8 mouse cellular contexts compared by ENCODE assay signal in genomic region chr2:71054716-71055115, GRCm38 (mm10). TPM values are rescaled to one million over a fixed set of nuclear protein-coding genes. Genes with fewer than 3 reads are reported as not detected.
DNase-seq lines count a peak whose midpoint lies in the region; ATAC-seq and TF ChIP-seq lines count a peak whose summit lies in the region.

No protein-coding gene starts in this region.

- no peaks in the 10 kb centered on the region for H3K9me3 ChIP-seq in neural tube, embryonic 13.5 days

- H3K4me1 ChIP-seq in liver, adult 2 months (ENCODE audit: control insufficient read depth, insufficient read depth, low read length): peaks cover 3% of the 10 kb centered on the region
- H3K4me1 ChIP-seq in neural tube, embryonic 13.5 days (replicated peaks): peaks cover 16% of the 10 kb centered on the region

- H3K36me3 ChIP-seq in liver, adult 2 months (ENCODE audit: control insufficient read depth, insufficient read depth, low read length): peaks cover 8% of the 10 kb centered on the region
- H3K36me3 ChIP-seq in neural tube, embryonic 13.5 days: peaks cover 16% of the 10 kb centered on the region

- H3K27ac ChIP-seq in liver, adult 2 months (replicated peaks; ENCODE audit: insufficient read depth, low read depth, low read length): no peak overlapping the region
- no peak overlapping the region for H3K27ac ChIP-seq in neural tube, embryonic 13.5 days (replicated peaks)

- H3K79me2 ChIP-seq in liver, adult 2 months (ENCODE audit: control insufficient read depth, insufficient read depth, low read length): peaks cover 5% of the 10 kb centered on the region; the same call in 1 of the 2 replicates

- ATAC-seq in neural tube, embryonic 13.5 days (ENCODE audit: low read depth): no peak

- DNase-seq in liver, adult 2 months (ENCODE audit: extremely low read depth, low read depth, low spot score): no peak
- no peak for DNase-seq in liver
- DNase-seq in c-Kit-positive CD71-positive TER-119-positive erythroid progenitor cells, embryonic 14.5 days (ENCODE audit: low spot score): peak; percentile 24
- peak; percentile 59 for DNase-seq in induced T-regulatory cell, adult 2 months (ENCODE audit: low read depth)
- no peak for DNase-seq in spleen, postnatal 14 days (ENCODE audit: low spot score in 2 of 2)
- no peak for DNase-seq in left cerebral cortex, adult 9 months (ENCODE audit: low spot score in 2 of 2)
- no peak for DNase-seq in kidney, postnatal 25 days

- H3K4me2 ChIP-seq in neural tube, embryonic 13.5 days: peak overlapping the region; percentile 75

- H3K9ac ChIP-seq in liver, adult 2 months (ENCODE audit: low read depth, low read length): peak overlapping the region; percentile 53; the same call in 1 of the 2 replicates
- peak overlapping the region; percentile 81 for H3K9ac ChIP-seq in neural tube, embryonic 13.5 days

- no peak for TF ChIP-seq POLR2A in liver, adult 2 months (IDR thresholded peaks at IDR 0.05; ENCODE audit: extremely low read depth, insufficient read depth, low read length)

- WGBS in liver, adult 2 months: 43% methylated on average over 9 of the region's 9 CpGs
- WGBS in neural tube, embryonic 13.5 days: 36% methylated on average over 9 of the region's 9 CpGs

- peak overlapping the region; percentile 71; the same call in 1 of the 2 replicates for H3K4me3 ChIP-seq in liver, adult 2 months (ENCODE audit: insufficient read depth, low read depth, low read length)
- H3K4me3 ChIP-seq in neural tube, embryonic 13.5 days: peak overlapping the region; percentile 87

- no peak for TF ChIP-seq CTCF in liver, adult 2 months (IDR thresholded peaks at IDR 0.05; ENCODE audit: low read depth, low read length)

- no peaks in the 10 kb centered on the region for H3K27me3 ChIP-seq in liver, adult 2 months (ENCODE audit: control insufficient read depth, insufficient read depth, low read length)
- no peaks in the 10 kb centered on the region for H3K27me3 ChIP-seq in neural tube, embryonic 13.5 days

RNA-seq across cellular contexts. Expression of gene Dcaf17, which starts 0.4 kb away (rescaled TPM):
- total RNA-seq in liver, adult 2 months (2014; rRNA removed): 8.3 and 9.5 TPM in 2 replicates
- 2.1 and 2.8 TPM in 2 replicates for polyA plus RNA-seq in liver, adult 2 months (2012; rRNA removed)
- polyA plus RNA-seq in neural tube, embryonic 13.5 days (2015; fragmentation: Nextera tagmentation; extraction: Ambion mirVana): 30.4 and 32.7 TPM in 2 replicates

RNA-seq across cellular contexts. Expression of gene Mettl8, which starts 0.7 kb away (rescaled TPM):
- 10.8 and 11.7 TPM in 2 replicates for total RNA-seq in liver, adult 2 months (2014; rRNA removed)
- 2.5 and 2.7 TPM in 2 replicates for polyA plus RNA-seq in liver, adult 2 months (2012; rRNA removed)
- 18.6 and 20.6 TPM in 2 replicates for polyA plus RNA-seq in neural tube, embryonic 13.5 days (2015; fragmentation: Nextera tagmentation; extraction: Ambion mirVana)

Comparison
In these comparisons a context has a peak if more than half of its experiments do, and no peak if none do; other contexts are left out.
1. DNase-seq: peak in c-Kit-positive CD71-positive TER-119-positive erythroid progenitor cells, embryonic 14.5 days (single experiment) and induced T-regulatory cell, adult 2 months (single experiment); none in liver, adult 2 months (single experiment), liver (single experiment), spleen, postnatal 14 days (0 of 2), left cerebral cortex, adult 9 months (0 of 2) and kidney, postnatal 25 days (0 of 2).